Mouse (Mus musculus): ENCODE results near the gene Coro2a. TPM values are rescaled to one million over a fixed set of nuclear protein-coding genes. Genes with fewer than 3 reads are reported as not detected.

The Coro2a gene
- polyA plus RNA-seq, 1 experiment from 2014 or later: 3.2 TPM

DNA sequence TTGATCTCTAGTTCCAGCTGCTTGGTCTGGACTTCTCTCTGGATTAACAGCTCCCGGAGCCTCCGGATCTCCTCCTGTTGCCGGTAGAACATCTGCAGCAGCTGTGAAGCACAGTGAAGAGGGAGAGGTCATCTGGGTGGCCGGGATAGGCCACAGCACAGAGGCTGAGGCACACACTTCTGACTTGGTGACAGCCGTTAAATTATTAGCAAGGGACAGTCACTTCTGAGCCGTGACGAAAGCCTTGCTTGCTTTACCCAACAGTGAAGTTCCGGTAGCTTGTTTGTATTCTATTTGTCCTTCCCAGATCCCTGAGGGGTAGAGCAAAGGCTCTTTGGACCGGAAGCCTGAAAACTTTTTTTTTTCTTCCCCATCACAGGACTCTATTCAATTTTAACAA, 62.8 kb downstream of the Coro2a start:
- peaks cover 29% of the 10 kb centered on the region for H3K4me1 ChIP-seq (replicated peaks)
- H3K4me2 ChIP-seq: no peak overlapping the region
- no peak overlapping the region for H3K27ac ChIP-seq (replicated peaks)
- H3K36me3 ChIP-seq (replicated peaks): no peaks in the 10 kb centered on the region
- ATAC-seq (ENCODE audit: insufficient read depth): no peak
- 68% methylated on average over 9 of the region's 9 CpGs for WGBS (ENCODE audit: insufficient replicate concordance)
- peaks cover 39% of the 10 kb centered on the region for H3K27me3 ChIP-seq
- no peak overlapping the region for H3K9ac ChIP-seq
- H3K9me3 ChIP-seq (replicated peaks): no peaks in the 10 kb centered on the region
- no peak overlapping the region for H3K4me3 ChIP-seq (replicated peaks)

DNA sequence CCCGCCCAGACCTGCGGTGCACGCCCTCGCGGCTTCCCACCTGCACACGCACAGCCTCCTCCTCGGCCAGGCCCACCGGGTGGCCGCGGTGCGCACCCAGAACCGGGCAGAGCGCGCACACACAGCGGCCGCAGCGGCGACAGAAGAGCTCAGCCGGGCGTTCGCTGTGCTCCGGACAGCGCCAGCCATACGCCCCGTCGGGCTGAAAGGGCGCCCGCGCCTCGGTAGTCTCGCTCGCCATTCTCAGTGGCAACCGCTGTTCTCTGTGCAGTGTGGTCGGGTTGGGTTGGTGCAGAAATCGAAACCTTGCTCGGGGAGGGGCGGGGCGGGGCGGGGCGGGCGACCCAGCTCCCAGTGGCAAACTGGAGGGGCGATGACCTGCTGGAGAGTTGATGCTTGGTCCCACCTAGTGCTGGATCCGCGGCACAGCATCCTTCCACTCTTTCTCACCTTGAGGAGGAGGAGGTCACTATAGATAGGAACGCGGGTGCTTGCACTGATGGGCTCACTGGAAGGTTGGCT, 66.1 kb downstream of the Coro2a start, which contains the start of gene Trim14:
Trim14 (minus strand) TSS at position 302 of the 522 bp plus-strand sequence.
- H3K4me2 ChIP-seq: peak within 1 kb of the TSS; percentile 82
- 0 out of 2 replicates have a peak, but pooled peaks cover 7% of the 10 kb centered on the region for H3K36me3 ChIP-seq (replicated peaks)
- H3K9me3 ChIP-seq (replicated peaks): no peaks in the 10 kb centered on the region
- under 1% methylated on average over 44 of the region's 46 CpGs for WGBS (ENCODE audit: insufficient replicate concordance)
- H3K9ac ChIP-seq: peak within 1 kb of the TSS; percentile 57
- peak within 1 kb of the TSS; percentile 65 for H3K4me3 ChIP-seq (replicated peaks)
- peak; percentile 64 for ATAC-seq (ENCODE audit: insufficient read depth)
- peaks cover 46% of the 10 kb centered on the region for H3K27me3 ChIP-seq
- H3K27ac ChIP-seq (replicated peaks): peak within 1 kb of the TSS; percentile 77
- peaks cover 37% of the 10 kb centered on the region for H3K4me1 ChIP-seq (replicated peaks)

DNA sequence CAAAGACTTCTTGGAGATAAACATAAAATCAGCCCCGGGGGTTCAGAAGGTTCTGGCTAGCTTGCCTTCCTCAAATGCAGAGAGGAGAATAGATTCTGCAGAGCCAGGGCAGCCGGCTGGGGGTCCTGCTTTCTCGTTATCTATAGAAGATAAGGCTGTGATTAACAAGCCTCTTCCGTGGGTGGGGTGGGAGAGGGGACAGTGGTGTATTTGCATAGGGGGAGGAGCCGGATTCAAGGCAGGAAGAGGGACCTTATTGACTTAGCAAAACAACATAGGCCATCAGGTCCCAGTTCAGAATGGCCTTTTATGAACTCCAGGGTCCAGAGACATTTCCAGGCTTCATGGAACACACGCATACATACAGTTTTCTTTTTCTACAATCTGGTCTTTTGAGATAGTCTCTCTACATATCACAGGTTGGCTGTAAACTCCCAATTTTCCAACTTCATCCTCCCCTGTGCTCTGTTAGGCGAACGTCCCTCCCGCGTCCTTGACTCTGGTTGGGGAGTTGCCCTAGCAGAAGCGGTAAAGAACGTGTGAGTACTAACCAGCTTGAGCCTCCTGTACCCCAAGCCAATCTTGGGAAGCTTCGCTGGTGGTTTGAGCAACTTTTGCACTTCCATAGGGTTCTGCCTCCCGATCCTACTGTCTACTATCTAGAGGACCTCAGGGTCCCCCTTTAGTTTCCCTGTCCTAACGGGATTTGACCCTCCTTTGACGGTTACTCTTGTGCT, 66.7 kb downstream of the Coro2a start:
- H3K27ac ChIP-seq (replicated peaks): peak overlapping the region; percentile 77
- 1% methylated on average over 16 of the region's 16 CpGs for WGBS (ENCODE audit: insufficient replicate concordance)
- 0 out of 2 replicates have a peak, but pooled peaks cover 7% of the 10 kb centered on the region for H3K36me3 ChIP-seq (replicated peaks)
- peak overlapping the region; percentile 57 for H3K9ac ChIP-seq
- H3K27me3 ChIP-seq: peaks cover 46% of the 10 kb centered on the region
- peak overlapping the region; percentile 65 for H3K4me3 ChIP-seq (replicated peaks)
- H3K4me1 ChIP-seq (replicated peaks): peaks cover 37% of the 10 kb centered on the region
- 0 out of 2 replicates have a peak, but pooled peaks have one; percentile 29 for ATAC-seq (ENCODE audit: insufficient read depth)
- no peaks in the 10 kb centered on the region for H3K9me3 ChIP-seq (replicated peaks)
- H3K4me2 ChIP-seq: peak overlapping the region; percentile 82

DNA sequence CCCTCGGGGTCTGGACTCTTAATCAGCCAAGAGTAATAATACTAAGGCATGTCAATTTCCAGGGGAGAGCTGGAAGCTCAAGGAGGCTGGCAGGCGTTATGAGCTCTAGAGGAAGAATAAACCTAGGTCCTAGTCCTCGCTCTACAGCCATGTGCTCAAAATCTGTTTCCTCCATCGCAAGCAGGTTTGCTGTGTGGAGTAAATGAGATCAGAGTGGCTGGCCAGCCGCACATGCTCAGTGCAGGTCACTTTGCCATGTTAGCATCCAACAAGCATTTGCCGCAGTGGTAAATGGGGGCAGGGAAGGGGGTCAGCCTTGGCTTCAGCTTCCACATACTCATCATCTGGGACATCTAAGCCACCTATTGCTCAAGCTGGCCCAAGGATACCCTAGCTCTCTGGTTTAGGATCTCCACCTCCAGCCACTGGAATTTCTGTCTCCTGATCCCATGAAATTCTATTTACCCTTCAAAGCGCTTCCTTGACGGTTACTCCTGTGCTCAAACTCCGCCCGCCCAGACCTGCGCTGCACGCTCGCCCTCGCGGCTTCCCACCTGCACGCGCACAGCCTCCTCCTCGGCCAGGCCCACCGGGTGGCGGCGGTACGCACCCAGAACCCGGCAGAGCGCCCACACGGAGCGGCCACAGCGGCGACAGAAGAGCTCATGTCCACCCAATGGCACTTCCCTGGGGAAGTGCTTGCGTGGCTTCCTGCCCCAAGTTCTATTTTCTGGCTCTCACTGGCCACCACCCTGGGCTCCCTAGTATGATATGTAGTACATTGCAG, 67.9 kb downstream of the Coro2a start:
- H3K27me3 ChIP-seq: peaks cover 46% of the 10 kb centered on the region
- H3K36me3 ChIP-seq (replicated peaks): 0 out of 2 replicates have a peak, but pooled peaks cover 7% of the 10 kb centered on the region
- H3K4me1 ChIP-seq (replicated peaks): peaks cover 40% of the 10 kb centered on the region
- peak overlapping the region; percentile 82 for H3K4me2 ChIP-seq
- no peak for ATAC-seq (ENCODE audit: insufficient read depth)
- H3K4me3 ChIP-seq (replicated peaks): peak overlapping the region; percentile 65
- WGBS (ENCODE audit: insufficient replicate concordance): 15% methylated on average over 29 of the region's 29 CpGs
- no peaks in the 10 kb centered on the region for H3K9me3 ChIP-seq (replicated peaks)
- H3K9ac ChIP-seq: peak overlapping the region; percentile 37; the same call in 1 of the 2 replicates
- peak overlapping the region; percentile 65 for H3K27ac ChIP-seq (replicated peaks)

DNA sequence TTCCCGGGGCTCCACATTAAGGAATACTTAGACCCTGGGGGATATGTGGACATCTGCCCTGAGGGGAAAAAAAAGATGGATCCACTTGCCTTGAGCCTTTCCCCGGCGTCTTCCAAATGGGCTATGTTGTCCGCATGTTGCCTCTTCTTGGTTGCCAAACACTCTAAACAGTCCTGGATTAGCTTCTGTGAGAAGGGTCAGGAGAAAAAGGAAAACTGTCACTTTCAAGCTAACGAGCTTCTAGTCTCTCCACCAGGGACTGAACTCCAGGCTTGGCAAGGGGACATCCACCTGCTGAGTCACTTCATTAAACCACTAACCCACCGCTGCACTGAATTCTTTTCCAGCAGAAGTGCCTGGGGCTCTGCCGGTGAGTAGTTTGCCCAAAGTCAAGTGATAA, 69.1 kb downstream of the Coro2a start:
- no peak overlapping the region for H3K9ac ChIP-seq
- no peak for ATAC-seq (ENCODE audit: insufficient read depth)
- no peaks in the 10 kb centered on the region for H3K9me3 ChIP-seq (replicated peaks)
- no peak overlapping the region for H3K4me3 ChIP-seq (replicated peaks)
- H3K36me3 ChIP-seq (replicated peaks): 0 out of 2 replicates have a peak, but pooled peaks cover 7% of the 10 kb centered on the region
- H3K4me1 ChIP-seq (replicated peaks): peaks cover 51% of the 10 kb centered on the region
- peaks cover 42% of the 10 kb centered on the region for H3K27me3 ChIP-seq
- no peak overlapping the region for H3K27ac ChIP-seq (replicated peaks)
- H3K4me2 ChIP-seq: no peak overlapping the region
- 60% methylated on average over 7 of the region's 7 CpGs for WGBS (ENCODE audit: insufficient replicate concordance)

DNA sequence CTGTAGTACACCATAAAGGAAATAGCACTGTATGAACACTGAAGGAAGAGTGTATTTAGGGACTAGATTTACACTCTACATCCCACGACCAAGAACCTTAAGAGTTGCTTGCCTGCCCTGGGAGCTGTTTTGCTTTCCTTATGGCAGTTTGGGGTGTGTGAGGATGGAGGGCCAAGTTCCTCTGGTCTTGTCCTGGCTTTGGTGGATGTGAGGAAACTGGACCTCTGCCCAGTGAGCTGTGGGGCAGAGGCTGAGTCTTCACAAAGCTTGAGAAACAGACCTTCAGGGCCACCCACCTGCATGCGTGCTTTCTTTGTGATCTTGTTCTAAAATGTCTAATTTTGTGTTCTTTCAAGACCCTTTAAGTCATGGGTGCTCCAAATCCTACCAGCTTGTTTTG, 69.5 kb downstream of the Coro2a start:
- Histone ChIP-seq H3K9me3 (replicated peaks) (no peaks in the 10 kb centered on the region), H3K4me3 (replicated peaks) (no peak overlapping the region), H3K27me3 (peaks cover 38% of the 10 kb centered on the region), H3K9ac (no peak overlapping the region), H3K4me1 (replicated peaks) (peaks cover 54% of the 10 kb centered on the region), H3K27ac (replicated peaks) (no peak overlapping the region), H3K4me2 (no peak overlapping the region), H3K36me3 (replicated peaks) (0 out of 2 replicates have a peak, but pooled peaks cover 7% of the 10 kb centered on the region)
- WGBS (ENCODE audit: insufficient replicate concordance): 61% methylated on average over 2 of the region's 2 CpGs
- no peak for ATAC-seq (ENCODE audit: insufficient read depth)

DNA sequence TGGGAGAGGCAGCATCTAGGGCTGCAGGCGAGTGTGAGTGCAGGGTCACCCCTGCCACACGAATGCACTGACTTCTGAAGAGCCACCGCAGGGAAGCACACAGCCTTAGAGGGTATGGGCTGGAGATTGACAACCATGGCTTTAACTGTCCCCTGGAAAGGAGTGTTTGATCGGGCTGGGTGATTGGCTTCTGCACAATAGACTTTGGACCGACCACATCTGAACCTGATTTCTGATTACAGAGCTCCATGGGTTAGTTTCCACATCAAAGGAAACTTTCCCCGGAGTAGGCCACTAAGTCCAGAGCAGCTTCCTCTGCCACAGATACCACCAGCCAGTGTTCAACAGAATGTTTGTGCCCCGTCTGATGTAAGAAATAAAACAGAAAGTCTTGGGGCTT, 72.3 kb downstream of the Coro2a start:
- peaks cover 57% of the 10 kb centered on the region for H3K4me1 ChIP-seq (replicated peaks)
- peak overlapping the region; percentile 62 for H3K27ac ChIP-seq (replicated peaks)
- peaks cover 12% of the 10 kb centered on the region for H3K27me3 ChIP-seq
- no peaks in the 10 kb centered on the region for H3K9me3 ChIP-seq (replicated peaks)
- no peak for ATAC-seq (ENCODE audit: insufficient read depth)
- H3K36me3 ChIP-seq (replicated peaks): 0 out of 2 replicates have a peak, but pooled peaks cover 7% of the 10 kb centered on the region
- peak overlapping the region; percentile 18; the same call in 1 of the 2 replicates for H3K4me2 ChIP-seq
- WGBS (ENCODE audit: insufficient replicate concordance): 64% methylated on average over 7 of the region's 7 CpGs
- no peak overlapping the region for H3K4me3 ChIP-seq (replicated peaks)
- H3K9ac ChIP-seq: no peak overlapping the region

DNA sequence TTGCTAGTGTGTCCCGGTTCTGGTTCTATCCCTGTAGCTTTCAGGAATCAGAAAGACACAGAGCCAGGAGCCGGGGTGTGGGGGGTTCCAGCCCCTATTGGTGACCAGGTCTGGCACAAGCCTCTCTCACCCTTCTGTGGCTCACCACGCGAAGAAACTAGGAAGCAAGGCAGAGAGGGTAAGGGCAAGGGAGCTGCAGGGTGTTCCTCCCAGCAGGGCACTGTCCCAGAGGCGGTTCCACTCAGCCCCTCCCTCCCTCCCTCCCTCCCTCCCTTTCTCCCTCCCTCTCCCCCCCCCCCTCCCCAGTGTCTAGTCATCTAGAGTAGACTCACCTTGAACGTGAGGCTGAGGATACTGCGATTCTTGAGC, 74.5 kb downstream of the Coro2a start:
- ATAC-seq (ENCODE audit: insufficient read depth): peak; percentile 83
- Histone ChIP-seq H3K9me3 (replicated peaks) (no peaks in the 10 kb centered on the region), H3K36me3 (replicated peaks) (peaks cover 19% of the 10 kb centered on the region), H3K9ac (peak overlapping the region; percentile 52), H3K4me2 (peak overlapping the region; percentile 88), H3K27ac (replicated peaks) (peak overlapping the region; percentile 87), H3K4me1 (replicated peaks) (peaks cover 45% of the 10 kb centered on the region), H3K4me3 (replicated peaks) (peak overlapping the region; percentile 56), H3K27me3 (no peaks in the 10 kb centered on the region)
- WGBS (ENCODE audit: insufficient replicate concordance): 3% methylated on average over 7 of the region's 7 CpGs

DNA sequence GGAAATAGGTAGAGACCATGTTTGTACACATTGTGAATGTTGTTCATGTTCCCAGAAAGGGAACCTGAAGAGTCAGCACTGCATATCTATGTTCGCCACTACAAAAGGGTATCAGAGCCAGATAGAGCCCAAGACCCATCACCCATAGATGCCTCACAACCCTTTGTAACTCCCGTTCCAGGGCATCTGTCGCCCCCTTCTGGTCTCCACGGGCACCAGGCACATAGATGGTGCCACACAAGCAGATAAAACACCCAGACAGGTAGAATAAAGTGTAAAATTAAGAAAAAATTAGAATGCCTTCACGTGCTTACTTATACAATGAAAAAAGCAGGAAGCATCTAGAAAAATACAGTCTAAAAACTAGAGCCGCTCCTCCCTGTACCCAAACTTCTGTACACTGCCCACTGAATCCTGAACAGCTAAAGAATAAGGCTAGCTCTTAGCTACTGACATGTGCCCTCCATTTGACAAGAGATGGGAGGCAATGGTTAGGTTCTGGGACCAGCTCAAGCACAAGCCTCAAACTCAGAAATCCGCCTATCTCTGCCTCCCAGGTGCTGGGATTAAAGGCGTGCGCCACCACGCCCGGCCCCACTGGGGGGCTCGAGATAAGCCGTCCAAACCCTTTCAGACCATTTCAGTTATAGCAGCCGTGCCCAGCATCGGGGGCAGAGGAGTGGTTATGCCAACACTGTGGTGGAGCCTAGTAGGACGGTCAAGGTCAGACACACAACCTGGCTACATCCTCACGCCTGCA, 75.0 kb downstream of the Coro2a start:
- Histone ChIP-seq H3K4me2 (peak overlapping the region; percentile 88), H3K27ac (replicated peaks) (peak overlapping the region; percentile 87), H3K4me3 (replicated peaks) (peak overlapping the region; percentile 56), H3K36me3 (replicated peaks) (peaks cover 21% of the 10 kb centered on the region), H3K27me3 (no peaks in the 10 kb centered on the region), H3K9me3 (replicated peaks) (no peaks in the 10 kb centered on the region), H3K9ac (peak overlapping the region; percentile 52), H3K4me1 (replicated peaks) (peaks cover 43% of the 10 kb centered on the region)
- 18% methylated on average over 17 of the region's 17 CpGs for WGBS (ENCODE audit: insufficient replicate concordance)
- peak; percentile 89 for ATAC-seq (ENCODE audit: insufficient read depth)

DNA sequence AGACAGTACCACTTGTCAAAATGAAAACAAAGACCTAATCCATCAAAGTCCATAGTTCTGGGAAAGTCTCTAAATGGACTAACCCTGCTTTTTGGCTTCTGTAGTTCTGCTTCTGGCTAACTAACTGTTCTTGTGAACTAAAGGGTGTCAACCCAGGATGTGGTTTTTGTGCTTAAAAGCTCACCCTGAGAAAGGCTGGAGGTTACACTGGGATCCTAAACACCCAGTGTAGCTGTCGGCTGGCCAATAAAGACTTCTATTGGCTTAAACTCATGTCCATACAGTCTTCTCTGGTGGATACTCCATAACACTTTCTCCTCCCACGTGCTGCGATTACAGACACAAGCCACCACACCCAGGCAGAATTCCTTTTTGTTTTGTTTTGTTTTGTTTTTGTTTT, 75.8 kb downstream of the Coro2a start:
- Histone ChIP-seq H3K9me3 (replicated peaks) (no peaks in the 10 kb centered on the region), H3K4me1 (replicated peaks) (peaks cover 43% of the 10 kb centered on the region), H3K4me2 (no peak overlapping the region), H3K36me3 (replicated peaks) (peaks cover 22% of the 10 kb centered on the region), H3K9ac (no peak overlapping the region), H3K4me3 (replicated peaks) (no peak overlapping the region), H3K27me3 (no peaks in the 10 kb centered on the region), H3K27ac (replicated peaks) (no peak overlapping the region)
- no peak for ATAC-seq (ENCODE audit: insufficient read depth)
- WGBS (ENCODE audit: insufficient replicate concordance): 57% methylated on average over 3 of the region's 3 CpGs
